ENCODE assay signal across 15 mouse cellular contexts in genomic region chr2:143944796-143945195, GRCm38 (mm10).
"Had no signal": no experiment of that assay in that cellular context is flagged by ENCODE, and none has a peak within 500 bp of the region (broad histone marks: within the 10 kb centered on the region; RNA-seq: fewer than 3 reads in every experiment).

No protein-coding gene starts in this region.

- H3K4me3 ChIP-seq: kidney, embryonic 15.5 days; left cerebral cortex, adult 2 months; liver, embryonic 13.5 days; midbrain, embryonic 12.5 days; neural tube, embryonic 13.5 days; stomach, embryonic 15.5 days had no signal

- H3K9me3 ChIP-seq: kidney, embryonic 15.5 days; liver, embryonic 13.5 days; midbrain, embryonic 12.5 days; neural tube, embryonic 13.5 days; stomach, embryonic 15.5 days had no signal

- H3K27me3 ChIP-seq: kidney, embryonic 15.5 days; liver, embryonic 13.5 days; midbrain, embryonic 12.5 days; neural tube, embryonic 13.5 days; stomach, embryonic 15.5 days had no signal

- H3K4me1 ChIP-seq: midbrain, embryonic 12.5 days; neural tube, embryonic 13.5 days; stomach, embryonic 15.5 days had no signal

- H3K9ac ChIP-seq: kidney, embryonic 15.5 days; liver, embryonic 13.5 days; midbrain, embryonic 12.5 days; neural tube, embryonic 13.5 days; stomach, embryonic 15.5 days had no signal

- DNase-seq: kidney, adult 8-10 months; kidney, postnatal 10 days; kidney, postnatal 36 days; layer of hippocampus, postnatal 36 days; liver, embryonic 13.5 days; lung, adult 2 months; lung, postnatal 14 days; lung, postnatal 4 days; right cerebral cortex, postnatal 4 days; thymus, postnatal 25 days had no signal

- H3K27ac ChIP-seq: kidney, embryonic 15.5 days; left cerebral cortex, adult 2 months; liver, embryonic 13.5 days; midbrain, embryonic 12.5 days; neural tube, embryonic 13.5 days; stomach, embryonic 15.5 days had no signal

- H3K4me2 ChIP-seq: kidney, embryonic 15.5 days; liver, embryonic 13.5 days; midbrain, embryonic 12.5 days; neural tube, embryonic 13.5 days; stomach, embryonic 15.5 days had no signal
